Mouse (Mus musculus) testis, adult 2 months (tissue): ENCODE data around the gene Gm28230.

Source experiments
- CTCF ChIP-seq: fragments of 200-500 bp; IDR thresholded peaks from 2 replicates; pipeline ENCODE4 v1.5.1; 2012; ENCODE audit warnings: low read depth, mild to moderate bottlenecking, inconsistent platforms, low read length, moderate library complexity; ENCODE audit not compliant: control insufficient read depth, insufficient read depth, insufficient replicate concordance
- POLR2A ChIP-seq: fragments of 200-500 bp; IDR thresholded peaks from 2 replicates; pipeline ENCODE4 v1.6.1; 2012; ENCODE audit warnings: low read depth, mild to moderate bottlenecking, inconsistent platforms, low read length, moderate library complexity; ENCODE audit not compliant: control insufficient read depth

DNA sequence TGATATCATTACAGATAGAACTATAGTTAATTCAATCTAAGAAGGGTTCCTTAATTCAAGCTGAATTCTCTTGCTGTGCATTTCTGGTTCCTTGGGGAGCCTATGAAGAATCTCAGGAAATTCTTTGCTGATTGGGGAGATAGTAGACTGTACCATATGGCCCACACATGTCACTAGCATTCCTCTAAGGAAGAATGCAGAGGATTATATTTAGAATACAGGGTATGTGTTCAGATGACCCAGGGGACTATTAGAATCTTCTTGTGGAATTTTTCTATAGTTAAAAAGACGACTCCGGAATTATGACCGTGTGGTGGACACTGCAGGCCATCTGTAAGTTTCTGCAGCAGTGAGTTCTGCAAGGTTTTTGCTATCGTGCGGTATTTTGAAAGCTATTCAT, 54.9 kb downstream of the Gm28230 start:
- TF ChIP-seq CTCF, result no peak
- no peak for TF ChIP-seq POLR2A
